Mouse (Mus musculus) G1E (cell line): ENCODE data around the gene Tex29. TPM values are rescaled to one million over a fixed set of nuclear protein-coding genes. Genes with fewer than 3 reads are reported as not detected.

Experiments
- ATAC-seq: 2 replicates; pipeline ENCODE4 v1.8.0; 2016; ENCODE audit warnings: mild to moderate bottlenecking; ENCODE audit not compliant: insufficient number of reproducible peaks, poor library complexity, low FRiP score, severe bottlenecking; ENCODE audit errors: extremely low read depth
- DNase-seq: peaks from one replicate; pipeline ENCODE4 v3.0.0; 2012; ENCODE audit warnings: low spot score
- H3K27me3 ChIP-seq: 2 replicates; pipeline ENCODE4 v1.6.1; 2012; ENCODE audit warnings: mild to moderate bottlenecking, low read length, inconsistent platforms; ENCODE audit not compliant: insufficient read depth
- H3K36me3 ChIP-seq: replicated peaks from 2 replicates; pipeline ENCODE3; 2012; ENCODE audit warnings: mild to moderate bottlenecking, inconsistent platforms
- H3K4me1 ChIP-seq: 2 replicates; pipeline ENCODE4 v1.6.1; 2012; ENCODE audit warnings: low read depth, low read length, inconsistent platforms, mixed read lengths; ENCODE audit not compliant: insufficient read depth
- H3K4me3 ChIP-seq: 2 replicates; pipeline ENCODE4 v1.5.1; 2012; ENCODE audit warnings: low read depth, mild to moderate bottlenecking, inconsistent platforms, low read length, moderate library complexity, mixed read lengths
- H3K9me3 ChIP-seq: replicated peaks from 2 replicates; pipeline ENCODE4 v1.6.1; 2012; ENCODE audit warnings: inconsistent platforms
- CTCF ChIP-seq: IDR thresholded peaks from 2 replicates; pipeline ENCODE4 v1.5.1; 2012; ENCODE audit warnings: low read depth, low read length, inconsistent platforms, mixed read lengths
- GATA1 ChIP-seq: IDR thresholded peaks from 2 replicates; pipeline ENCODE4 v1.6.1; 2012; ENCODE audit warnings: borderline replicate concordance, low read length, inconsistent platforms, mixed read lengths
- GATA2 ChIP-seq: IDR thresholded peaks from 2 replicates; pipeline ENCODE4 v1.6.1; 2012; ENCODE audit warnings: low read depth, low read length, inconsistent platforms, borderline replicate concordance
- POLR2AphosphoS5 ChIP-seq: IDR thresholded peaks from 2 replicates; pipeline ENCODE4 v1.6.1; 2012; ENCODE audit warnings: low read depth, low read length, inconsistent platforms; ENCODE audit not compliant: insufficient replicate concordance
- TAL1 ChIP-seq: conservative IDR thresholded peaks from 2 replicates; pipeline ENCODE4 v1.6.1; 2012; ENCODE audit warnings: low read depth, low read length, inconsistent platforms, mixed read lengths
- polyA plus RNA-seq: library from polyadenylated mRNA; stranded (reverse); fragments of >175 nt; gene quantifications from 2 replicates; pipeline ENCODE4 v1.2.3, GENCODE M21; 2012
- total RNA-seq, 2 experiments: library from RNA; stranded (forward) in 1 of 2; stranded (reverse) in 1 of 2; fragments of 200-1000 nt in 1 of 2; fragments of >200 nt in 1 of 2; fragmentation: Nextera tagmentation in 1 of 2; gene quantifications; 2 replicates each; pipeline ENCODE4 v1.2.3; 2014 to 2017

Tex29 gene
- total and polyA plus RNA-seq, 3 experiments = 0.13 TPM; not detected in 2

DNA sequence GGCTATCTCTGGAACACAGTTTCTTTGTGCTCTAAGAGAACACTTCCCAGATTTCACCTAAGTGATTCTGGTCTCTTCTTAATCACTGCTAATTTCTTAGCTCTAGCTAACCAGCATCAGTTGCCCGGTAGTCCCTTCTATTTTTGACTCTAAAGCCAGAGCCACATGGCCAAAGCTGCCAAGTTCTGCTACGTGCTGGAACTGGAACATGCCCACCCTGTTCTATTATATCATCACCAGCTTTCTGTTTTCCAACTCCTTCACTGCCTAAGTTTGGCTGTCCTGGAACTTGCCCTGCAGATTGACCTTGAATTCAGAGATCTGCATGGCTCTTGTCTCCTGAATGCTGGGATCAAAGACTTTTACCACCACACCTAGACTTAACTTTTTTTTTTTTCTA lies 52.5 kb downstream of the Tex29 start:
- H3K4me1 ChIP-seq = no peaks in the 10 kb centered on the region
- H3K4me3 ChIP-seq = no peak overlapping the region
- no peaks in the 10 kb centered on the region for H3K36me3 ChIP-seq
- H3K27me3 ChIP-seq = no peaks in the 10 kb centered on the region; the same call in none of the 2 replicates
- H3K9me3 ChIP-seq = no peaks in the 10 kb centered on the region
- no peak for DNase-seq
- no peak for ATAC-seq
- TF ChIP-seq GATA1 = no peak
- TF ChIP-seq POLR2AphosphoS5 = no peak
- no peak for TF ChIP-seq TAL1
- no peak for TF ChIP-seq CTCF

DNA sequence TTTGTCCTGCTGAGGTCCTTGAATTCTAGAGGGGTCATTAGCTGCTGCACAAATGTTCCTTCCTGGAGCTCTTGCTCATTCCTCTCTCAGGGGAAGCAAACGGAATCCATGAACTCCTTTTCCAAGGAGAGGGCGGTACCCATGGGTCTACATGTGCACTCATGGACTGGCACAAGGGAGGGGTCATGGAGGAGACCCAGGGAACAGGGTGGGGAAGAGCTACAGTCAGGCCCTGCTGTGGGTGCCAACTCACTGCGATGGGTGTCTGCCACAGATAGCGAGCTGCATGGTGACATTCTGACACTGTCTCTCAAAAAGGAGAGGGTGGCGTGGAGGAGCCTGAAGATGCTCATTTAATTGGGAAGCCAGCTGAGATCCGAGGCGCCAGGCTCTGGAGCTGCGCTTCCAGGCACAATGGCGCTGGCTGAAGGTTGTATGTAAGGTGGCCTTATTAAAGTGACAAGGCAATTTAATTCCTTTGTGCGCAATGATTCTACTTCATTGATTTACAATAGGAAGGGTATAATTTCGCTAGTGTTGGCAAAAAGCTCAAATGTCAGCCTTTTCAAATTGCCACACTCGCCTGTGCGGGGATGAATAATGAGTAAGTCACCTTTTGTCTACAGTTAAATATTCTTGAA lies 55.9 kb downstream of the Tex29 start:
- Histone ChIP-seq H3K4me1 (no peaks in the 10 kb centered on the region), H3K9me3 (no peaks in the 10 kb centered on the region), H3K27me3 (peaks cover 2% of the 10 kb centered on the region), H3K4me3 (no peak overlapping the region), H3K36me3 (no peaks in the 10 kb centered on the region)
- no peak for DNase-seq
- TF ChIP-seq TAL1 (no peak), CTCF (no peak), GATA2 (no peak), GATA1 (no peak), POLR2AphosphoS5 (no peak)
- no peak for ATAC-seq

- no peak for ATAC-seq
- Histone ChIP-seq H3K27me3 (peaks cover 4% of the 10 kb centered on the region), H3K4me3 (no peak overlapping the region), H3K4me1 (no peaks in the 10 kb centered on the region), H3K9me3 (no peaks in the 10 kb centered on the region), H3K36me3 (no peaks in the 10 kb centered on the region)
- DNase-seq = no peak
- no peak for TF ChIP-seq POLR2AphosphoS5
- TF ChIP-seq GATA2 = no peak
- TF ChIP-seq GATA1 = no peak
- no peak for TF ChIP-seq CTCF
- no peak for TF ChIP-seq TAL1
Measured at GRCm38 (mm10) chr8:11896677-11897076, 56.4 kb downstream of the Tex29 start.

GRCm38 (mm10) chr8:11898814-11899213 lies 58.5 kb downstream of the Tex29 start:
- no peaks in the 10 kb centered on the region for H3K4me1 ChIP-seq
- no peaks in the 10 kb centered on the region for H3K36me3 ChIP-seq
- H3K27me3 ChIP-seq = peaks cover 7% of the 10 kb centered on the region
- no peaks in the 10 kb centered on the region for H3K9me3 ChIP-seq
- TF ChIP-seq CTCF = no peak
- no peak for TF ChIP-seq GATA1
- no peak for TF ChIP-seq POLR2AphosphoS5
- TF ChIP-seq TAL1 = no peak
- TF ChIP-seq GATA2 = no peak
- DNase-seq (no peak), ATAC-seq (no peak)
- no peak overlapping the region for H3K4me3 ChIP-seq

Other genes starting within 250 kb of the Tex29 start
- gene Ankrd10, start 204.7 kb upstream of the Tex29 start, total RNA-seq (2014; fragmentation: Nextera tagmentation) = 71.8 TPM in 2 replicates
- gene Ankrd10, start 204.7 kb upstream of the Tex29 start, total RNA-seq (2017) = 72.0 and 80.6 TPM in 2 replicates
- gene Ankrd10, start 204.7 kb upstream of the Tex29 start, polyA plus RNA-seq = 53.4 and 69.1 TPM in 2 replicates
- gene 1700016D06Rik, start 139.4 kb upstream of the Tex29 start, total RNA-seq (2014; fragmentation: Nextera tagmentation) = not detected in 2 replicates
- gene 1700016D06Rik, start 139.4 kb upstream of the Tex29 start, total RNA-seq (2017) = 0.22 TPM in 1 of 2 replicates, not detected in the other
- gene 1700016D06Rik, start 139.4 kb upstream of the Tex29 start, polyA plus RNA-seq = not detected in 2 replicates
- 27.8 and 39.6 TPM in 2 replicates for gene Arhgef7, start 112.8 kb upstream of the Tex29 start, total RNA-seq (2014; fragmentation: Nextera tagmentation)
- gene Arhgef7, start 112.8 kb upstream of the Tex29 start, total RNA-seq (2017) = 13.5 and 14.7 TPM in 2 replicates
- 21.5 and 23.8 TPM in 2 replicates for gene Arhgef7, start 112.8 kb upstream of the Tex29 start, polyA plus RNA-seq